Mouse (Mus musculus): Measurements from ENCODE around the gene Ncf2. TPM values are rescaled to one million over a fixed set of nuclear protein-coding genes. Genes with fewer than 3 reads are reported as not detected.
"Not testable (repeated sequence)": the region's sequence is repeated elsewhere in the genome, so short reads cannot be mapped to it uniquely, and the experiment has no call there.

Gene Ncf2
- total RNA-seq (2015; ENCODE audit: low replicate concordance) (40.0 and 42.4 TPM in 2 replicates), total RNA-seq (2017; ENCODE audit: low replicate concordance) (35.7 and 41.1 TPM in 2 replicates)

GRCm38 (mm10) chr1:152799897-152800296 lies at the start of gene Ncf2:
Gene Ncf2 (plus strand): TSS chr1:152800194.
- ATAC-seq (replicated peaks; ENCODE audit: low FRiP score, poor library complexity, severe bottlenecking), result no peak

DNA sequence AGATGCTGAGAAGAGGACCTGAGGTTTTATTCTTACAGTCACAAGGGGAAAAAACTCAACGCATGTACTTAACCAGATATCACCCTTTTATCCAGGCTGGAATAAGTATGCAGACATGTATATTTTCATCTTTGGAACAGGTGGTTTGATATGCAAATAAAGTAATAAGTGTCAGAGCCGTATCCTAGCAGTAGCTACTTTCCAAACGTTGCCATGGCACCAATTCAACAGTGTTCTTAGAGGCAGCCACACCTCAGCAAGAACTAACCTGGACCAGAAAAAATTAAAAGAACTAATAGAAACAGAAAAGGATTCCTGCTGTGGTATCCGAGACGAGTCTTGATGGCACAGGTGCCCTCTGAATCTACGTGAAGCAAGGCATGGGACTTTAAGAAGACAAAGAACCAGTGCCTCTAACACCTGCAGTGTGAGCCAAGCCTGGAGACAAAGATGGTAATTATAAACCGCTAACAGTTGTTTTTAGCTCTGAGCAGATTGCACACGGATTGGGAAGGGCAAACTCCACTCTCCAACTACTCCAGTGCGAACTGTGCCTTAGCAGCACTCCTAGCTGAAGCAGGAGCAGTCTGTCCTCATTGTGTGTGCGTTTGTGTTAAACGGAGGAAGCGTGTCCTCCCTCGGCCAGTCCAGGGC lies 49.6 kb upstream of the Ncf2 start, which contains the start of gene Apobec4:
Gene Apobec4, plus strand, starts transcription at position 240 of the 654 bp plus-strand sequence.
- no peak for ATAC-seq (replicated peaks; ENCODE audit: low FRiP score, poor library complexity, severe bottlenecking)

DNA sequence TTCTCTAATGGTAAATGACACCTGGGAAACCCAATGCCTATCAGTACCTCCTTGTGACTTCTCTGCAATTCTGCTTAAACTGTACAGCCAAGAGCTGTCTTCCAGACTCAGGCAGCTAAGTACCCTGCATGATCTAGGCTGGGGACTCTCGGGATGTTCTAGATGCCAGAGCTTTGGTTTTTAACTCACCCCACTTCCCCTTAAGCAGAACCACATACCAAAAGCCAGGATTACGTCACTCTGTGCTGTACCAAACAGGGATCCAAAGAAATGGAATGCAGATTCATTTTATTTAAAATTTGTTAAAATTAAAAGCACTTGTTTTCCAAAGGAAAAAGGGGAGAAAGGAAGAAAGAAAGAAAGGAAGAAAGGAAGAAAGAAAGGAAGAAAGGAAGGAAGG lies 38.2 kb upstream of the Ncf2 start:
- ATAC-seq (replicated peaks; ENCODE audit: low FRiP score, poor library complexity, severe bottlenecking), result no peak

GRCm38 (mm10) chr1:152766032-152766772 lies 33.8 kb upstream of the Ncf2 start, which contains the start of the genes Rgl1 and Arpc5:
Gene Rgl1 (minus strand): TSS chr1:152766351.
Gene Arpc5 (plus strand): TSS chr1:152766542.
- peak; percentile 91 for ATAC-seq (replicated peaks; ENCODE audit: low FRiP score, poor library complexity, severe bottlenecking)

GRCm38 (mm10) chr1:152766804-152767748 lies 32.9 kb upstream of the Ncf2 start:
- peak; percentile 49 for ATAC-seq (replicated peaks; ENCODE audit: low FRiP score, poor library complexity, severe bottlenecking)

DNA sequence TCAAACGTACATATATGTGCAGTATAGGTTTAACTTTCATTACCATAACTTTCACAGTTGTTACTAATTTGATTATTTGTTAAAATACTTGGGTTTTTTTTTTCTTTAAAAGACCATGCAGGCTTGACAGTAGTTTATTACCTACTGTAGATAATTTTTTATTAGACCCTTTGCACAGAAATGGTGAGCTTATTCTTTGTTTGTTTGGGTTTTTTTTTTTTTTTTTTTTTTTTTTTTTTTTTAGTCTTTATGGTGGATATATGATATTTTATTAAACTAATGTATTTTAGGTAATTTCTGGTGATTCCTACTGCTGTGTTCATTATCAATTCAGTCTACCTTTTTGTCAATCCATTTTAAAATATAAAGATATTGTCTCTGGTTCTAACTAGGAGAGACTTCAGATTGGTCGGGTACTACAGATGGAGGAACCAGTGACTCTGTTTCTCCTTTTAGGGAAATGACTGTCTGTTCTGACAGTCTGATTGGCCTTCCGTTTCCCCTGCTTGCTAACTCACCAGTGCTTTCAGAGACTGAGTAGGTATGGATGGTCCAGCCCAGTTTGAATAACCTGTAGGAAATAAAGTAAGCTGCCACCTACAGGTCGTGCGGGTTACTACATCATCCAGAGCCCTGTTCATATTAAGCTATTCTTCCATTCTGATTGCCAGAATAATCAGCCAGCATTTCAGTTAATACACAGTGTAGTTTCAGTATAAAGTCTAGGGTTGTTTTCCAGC lies 32.1 kb upstream of the Ncf2 start:
- peak; percentile 80 for ATAC-seq (replicated peaks; ENCODE audit: low FRiP score, poor library complexity, severe bottlenecking)

GRCm38 (mm10) chr1:152771016-152771415 lies 29.0 kb upstream of the Ncf2 start:
- no peak for ATAC-seq (replicated peaks; ENCODE audit: low FRiP score, poor library complexity, severe bottlenecking)

- not testable (repeated sequence) for ATAC-seq (replicated peaks; ENCODE audit: low FRiP score, poor library complexity, severe bottlenecking)
These were observed 25.4 kb upstream of the Ncf2 start for GRCm38 (mm10) chr1:152774601-152775000.

DNA sequence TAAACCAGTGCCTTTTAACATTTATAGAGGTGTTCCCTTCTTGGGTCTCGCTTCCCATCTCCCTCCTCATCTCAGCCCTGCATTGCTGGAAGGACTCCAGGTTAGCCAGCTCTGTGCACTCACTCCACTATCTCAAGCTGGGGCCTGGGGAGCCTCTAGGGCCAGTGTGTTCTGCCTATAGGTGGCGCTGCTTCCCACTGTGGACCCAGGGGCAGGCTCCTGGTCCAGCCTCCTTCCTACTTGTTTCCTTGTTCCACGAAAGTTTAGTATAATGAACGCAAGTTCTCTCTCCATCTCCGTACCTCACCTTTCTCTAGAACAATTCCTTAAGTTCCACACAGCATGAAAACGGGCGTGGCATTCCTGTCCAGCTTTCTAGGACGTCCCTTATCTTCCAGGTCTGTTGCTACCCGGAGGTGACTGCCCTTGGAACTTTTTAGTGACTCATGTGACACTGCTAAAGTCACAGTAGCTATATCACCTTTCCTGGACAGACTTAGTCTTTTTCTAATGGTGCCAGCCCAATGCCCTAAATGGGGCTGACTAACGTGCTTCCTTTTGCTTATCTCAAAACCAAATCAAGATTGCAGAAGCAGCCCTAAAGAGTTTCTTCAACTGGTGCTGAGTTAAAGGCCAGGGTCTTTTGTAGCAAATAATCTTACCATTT lies 20.8 kb upstream of the Ncf2 start:
- ATAC-seq (replicated peaks; ENCODE audit: low FRiP score, poor library complexity, severe bottlenecking), result peak; percentile 84

DNA sequence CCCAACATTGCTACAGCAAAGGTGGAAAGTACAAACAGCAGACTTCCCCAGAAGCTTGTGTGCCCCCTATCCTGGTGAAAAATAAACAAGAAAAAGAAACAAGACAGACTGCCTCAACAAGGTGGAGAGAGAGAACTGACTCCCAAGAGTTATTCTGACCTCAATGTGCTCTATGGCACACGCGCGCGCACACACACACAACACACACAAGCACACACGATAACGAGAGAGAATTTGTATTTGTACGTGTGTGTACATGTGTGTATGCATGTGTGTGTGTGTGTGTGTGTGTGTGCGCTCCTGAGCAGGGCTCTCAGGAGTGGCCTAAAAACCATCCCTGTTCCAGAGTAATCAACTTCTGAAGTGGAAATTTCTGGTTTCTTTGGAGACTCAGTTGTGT lies 15.4 kb upstream of the Ncf2 start:
- no peak for ATAC-seq (replicated peaks; ENCODE audit: low FRiP score, poor library complexity, severe bottlenecking)

DNA sequence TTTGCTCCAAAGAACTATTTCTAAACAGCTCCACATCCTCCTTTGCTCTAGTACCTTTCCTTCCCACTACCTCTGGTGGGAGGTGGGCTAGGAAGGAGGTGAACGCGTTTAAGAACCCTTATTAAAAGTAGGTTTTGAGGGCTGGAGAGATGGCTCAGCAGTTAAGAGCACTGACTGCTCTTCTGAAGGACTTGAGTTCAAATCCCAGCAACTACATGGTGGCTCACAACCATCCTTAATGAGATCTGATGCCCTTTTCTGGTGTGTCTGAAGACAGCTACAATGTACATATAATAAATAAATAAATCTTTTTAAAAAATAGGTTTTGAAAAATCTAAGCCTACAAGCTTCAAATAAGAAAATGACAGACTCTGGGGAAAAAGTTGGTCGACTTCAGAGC lies 14.5 kb upstream of the Ncf2 start:
- not testable (repeated sequence) for ATAC-seq (replicated peaks; ENCODE audit: low FRiP score, poor library complexity, severe bottlenecking)

- no peak for ATAC-seq (replicated peaks; ENCODE audit: low FRiP score, poor library complexity, severe bottlenecking)
These were observed 13.0 kb upstream of the Ncf2 start for GRCm38 (mm10) chr1:152786953-152787352.

DNA sequence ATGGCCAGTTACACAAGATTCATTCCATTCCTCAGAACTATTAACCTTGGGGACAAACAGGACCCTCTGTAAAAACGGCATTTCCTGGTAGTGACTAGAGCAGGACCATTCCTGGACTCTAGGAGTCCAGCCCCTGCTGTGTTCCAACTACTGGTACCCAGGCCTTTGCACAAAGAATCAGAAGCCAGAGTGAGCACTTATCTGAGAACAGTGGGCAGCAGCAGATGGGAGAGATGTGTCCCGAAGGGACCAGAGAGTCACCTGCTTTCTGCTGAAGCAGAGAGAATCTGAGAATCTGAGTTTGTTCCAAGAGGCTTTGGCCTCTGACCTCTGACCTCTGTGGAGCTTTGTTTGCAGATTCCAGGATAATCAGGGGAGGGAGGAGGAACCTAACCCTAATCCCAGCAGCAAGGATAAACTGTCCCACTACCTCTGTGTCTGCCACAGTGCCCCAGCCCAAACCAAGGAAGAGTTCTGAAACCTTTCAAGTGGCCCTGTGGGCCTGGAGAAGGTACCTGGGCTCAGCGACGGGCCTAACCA lies 11.8 kb upstream of the Ncf2 start:
- ATAC-seq (replicated peaks; ENCODE audit: low FRiP score, poor library complexity, severe bottlenecking), result no peak

GRCm38 (mm10) chr1:152790254-152790653 lies 9.7 kb upstream of the Ncf2 start:
- ATAC-seq (replicated peaks; ENCODE audit: low FRiP score, poor library complexity, severe bottlenecking), result peak; percentile 45; the same call in 1 of the 2 replicates

DNA sequence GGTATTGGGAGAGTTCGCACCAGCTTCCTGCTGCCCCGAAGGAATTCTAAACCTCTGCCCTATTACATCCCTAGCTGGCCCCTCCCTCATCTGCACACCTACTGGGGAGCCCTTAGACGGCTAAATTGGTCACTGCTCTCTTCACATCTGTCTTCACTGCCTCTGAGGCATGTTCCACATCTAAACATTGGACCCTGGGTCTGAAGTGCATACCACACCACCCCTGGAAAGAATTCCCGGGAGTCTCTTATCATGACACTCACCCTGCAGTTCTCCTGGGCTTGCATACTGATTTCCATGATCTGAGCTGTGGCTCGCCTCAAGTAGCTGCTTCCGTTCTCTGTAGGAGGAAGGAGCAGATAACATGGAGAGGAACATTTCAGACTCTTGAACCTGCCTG lies 9.2 kb upstream of the Ncf2 start:
- ATAC-seq (replicated peaks; ENCODE audit: low FRiP score, poor library complexity, severe bottlenecking), result no peak

- no peak for ATAC-seq (replicated peaks; ENCODE audit: low FRiP score, poor library complexity, severe bottlenecking)
These were observed 8.7 kb upstream of the Ncf2 start for GRCm38 (mm10) chr1:152791269-152791668.

- no peak for ATAC-seq (replicated peaks; ENCODE audit: low FRiP score, poor library complexity, severe bottlenecking)
These were observed 7.1 kb upstream of the Ncf2 start for GRCm38 (mm10) chr1:152792736-152793494.
